Mouse (Mus musculus) heart, adult 11 months (tissue): ENCODE measurements at regions not wholly inside any gene's neighbourhood (a gene's known extent, or its start where the extent isn't known, plus 50 kb on each side); places are given as distances from the start of the nearest gene placed in this dataset.

Experiments used
- DNase-seq: peaks from one replicate; pipeline ENCODE4 v3.0.0; 2022

GRCm38 (mm10) chr3:143575737-143576136, 629.3 kb downstream of the Lmo4 start:
- DNase-seq = peak; percentile 51

DNA sequence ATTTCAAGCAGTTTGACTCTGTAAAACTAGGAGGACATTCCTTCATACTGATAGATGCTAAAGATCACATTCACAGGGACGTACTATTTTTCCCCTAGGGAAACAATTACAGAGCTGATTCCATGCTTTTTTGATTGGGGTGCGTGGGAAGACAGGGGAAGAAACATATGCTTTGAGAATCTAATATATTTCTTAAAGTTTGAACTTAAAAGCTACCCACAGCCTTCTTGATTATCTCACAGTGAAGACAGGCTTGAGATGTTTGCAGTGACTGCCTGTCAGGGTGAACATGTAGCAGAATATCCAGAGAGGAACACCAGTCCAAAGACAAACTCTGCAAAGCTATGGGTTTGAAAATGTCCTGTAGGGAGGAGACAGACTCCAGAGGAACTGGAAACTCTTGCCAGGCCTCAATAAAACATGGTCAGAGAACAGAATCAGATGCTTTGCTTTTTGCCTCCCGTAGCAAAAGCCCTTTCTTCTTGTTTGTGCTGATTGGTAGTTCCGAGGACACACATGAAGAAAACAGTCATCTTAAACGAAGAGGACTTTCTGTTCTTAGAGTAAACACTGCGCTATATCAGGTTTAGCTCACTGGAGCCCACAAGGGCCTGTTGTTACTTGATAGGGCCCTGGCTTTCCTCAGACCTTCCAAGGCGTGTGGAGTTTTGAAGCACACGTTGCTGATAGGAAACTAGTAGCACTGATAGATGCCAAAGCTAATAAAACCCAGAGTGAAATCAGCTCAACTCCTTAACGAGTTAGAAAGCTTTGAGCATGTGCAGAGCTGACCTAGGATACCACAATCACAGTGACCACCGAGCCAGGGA, 630.8 kb downstream of the Lmo4 start:
- peak; percentile 91 for DNase-seq

DNA sequence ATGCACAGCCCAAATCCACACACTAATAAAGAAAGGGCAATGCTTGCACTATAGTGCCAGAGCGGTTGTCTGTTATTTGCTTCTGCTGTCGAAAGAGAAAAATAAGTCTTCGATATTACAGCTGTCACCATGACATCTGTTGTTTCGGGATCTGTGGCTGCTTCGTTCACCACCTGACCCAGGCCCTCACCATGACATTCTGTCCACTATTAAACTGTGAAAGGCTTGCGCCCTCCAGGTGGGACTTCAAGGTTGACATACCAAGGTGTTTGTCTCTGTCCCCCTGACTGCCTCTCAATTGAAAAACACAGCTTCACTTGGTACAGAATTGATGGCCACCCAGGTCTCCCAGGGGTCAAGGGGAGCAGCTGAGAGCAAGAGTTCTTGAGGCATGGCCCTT, 635.1 kb downstream of the Lmo4 start:
- DNase-seq = no peak

DNA sequence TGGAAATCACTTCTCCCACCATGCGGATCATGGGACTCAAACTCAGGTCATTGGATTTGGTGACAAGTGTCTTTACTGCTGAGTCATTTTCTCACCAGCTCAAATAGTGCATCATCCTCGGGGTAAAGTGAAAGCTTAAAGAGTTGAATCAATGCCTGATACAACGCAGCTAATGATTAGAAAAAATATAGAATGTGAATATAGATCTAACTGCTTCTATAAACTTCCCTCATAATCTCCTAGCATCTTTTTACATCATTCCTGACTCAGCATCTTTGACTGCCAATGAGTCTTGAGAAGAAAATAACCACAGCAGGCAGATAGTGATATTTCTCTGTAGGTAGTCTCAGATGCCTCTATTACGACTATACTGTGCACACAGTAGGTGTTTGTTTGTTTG, 640.0 kb downstream of the Lmo4 start:
- no peak for DNase-seq

DNA sequence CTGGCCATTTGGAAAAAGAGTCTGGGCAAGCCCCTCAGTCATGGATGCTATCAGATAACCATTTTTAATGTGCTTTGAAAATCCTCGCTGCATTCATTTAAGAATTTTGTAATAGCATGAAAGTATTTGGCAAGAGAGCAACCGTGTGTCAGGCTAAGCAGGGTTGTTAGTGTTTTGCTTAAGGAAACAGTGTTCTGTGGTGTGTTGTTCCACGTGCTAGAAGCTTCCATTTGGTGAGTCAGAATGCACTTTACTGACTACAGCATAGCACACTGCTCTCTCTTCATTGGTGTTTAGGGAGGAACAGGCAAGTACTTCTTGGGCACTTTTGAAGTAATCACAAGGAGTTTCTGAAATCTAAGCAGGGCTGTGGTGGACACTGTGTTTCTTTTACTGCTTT, 661.0 kb upstream of the Pkn2 start:
- peak; percentile 72 for DNase-seq

- no peak for DNase-seq
Measured at GRCm38 (mm10) chr3:143527982-143528381, 646.2 kb upstream of the Pkn2 start.

GRCm38 (mm10) chr3:143527274-143527673, 645.5 kb upstream of the Pkn2 start:
- DNase-seq = no peak

DNA sequence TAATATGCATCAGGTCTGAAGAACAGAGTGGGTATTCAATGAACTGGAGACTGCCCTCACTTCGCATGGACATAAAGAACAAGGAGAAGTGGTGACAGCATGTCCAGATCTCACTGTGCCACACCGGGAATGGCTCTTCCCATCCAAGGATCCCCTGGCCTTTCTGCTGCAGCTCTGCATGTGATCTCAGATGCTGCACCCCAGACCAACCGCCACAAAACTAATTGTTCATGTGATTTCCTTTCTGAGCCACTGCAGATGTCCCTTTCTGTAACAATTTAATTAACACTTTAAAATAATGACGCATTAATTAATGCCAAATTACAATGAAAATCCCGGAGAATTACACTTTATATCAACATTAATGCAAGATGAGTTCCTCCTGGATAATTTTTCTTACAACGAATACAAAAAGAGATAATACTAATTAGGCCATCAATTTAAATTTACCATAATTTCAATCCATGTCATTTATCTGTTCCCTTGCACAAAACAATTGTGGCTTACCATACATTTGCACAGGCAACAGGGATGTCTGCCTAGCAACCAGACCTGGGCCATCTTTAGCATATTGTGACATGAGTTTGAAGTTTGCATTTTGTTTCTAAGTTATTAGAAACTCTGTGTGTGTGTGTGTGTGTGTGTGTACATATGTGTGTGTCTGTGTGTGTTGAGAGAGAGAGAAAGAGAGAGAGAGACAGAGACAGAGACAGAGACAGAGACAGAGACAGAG, 630.9 kb upstream of the Pkn2 start:
- DNase-seq = no peak

GRCm38 (mm10) chr3:143509531-143509930, 627.7 kb upstream of the Pkn2 start:
- DNase-seq = no peak

DNA sequence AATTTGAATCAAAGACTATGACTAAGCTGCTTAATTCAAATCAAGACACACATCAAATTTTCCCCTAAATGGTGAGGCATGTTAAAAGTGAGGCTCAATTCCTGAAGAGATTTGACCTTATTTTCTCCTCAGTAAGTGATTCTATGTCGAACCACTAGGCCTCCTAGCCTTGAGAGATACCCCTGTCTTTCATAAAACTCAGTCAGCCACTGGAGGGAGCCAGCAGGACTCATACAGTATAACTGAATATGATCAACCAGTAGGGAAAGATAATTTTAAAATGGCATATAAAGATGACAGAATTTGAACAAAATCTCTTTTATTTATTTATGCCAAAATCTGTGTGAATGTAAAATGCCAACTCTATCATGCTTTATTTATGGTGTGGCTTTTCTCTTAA, 626.5 kb upstream of the Pkn2 start:
- no peak for DNase-seq

- no peak for DNase-seq
Measured at GRCm38 (mm10) chr3:143501017-143501416, 619.2 kb upstream of the Pkn2 start.

- no peak for DNase-seq
Measured at GRCm38 (mm10) chr3:143495389-143495788, 613.6 kb upstream of the Pkn2 start.

- peak; percentile 15 for DNase-seq
Measured at GRCm38 (mm10) chr3:143477916-143478610, 596.3 kb upstream of the Pkn2 start.

- DNase-seq = no peak
Measured at GRCm38 (mm10) chr3:143475461-143475860, 593.7 kb upstream of the Pkn2 start.

- DNase-seq = peak; percentile 30
Measured at GRCm38 (mm10) chr3:143447005-143447709, 565.4 kb upstream of the Pkn2 start.

DNA sequence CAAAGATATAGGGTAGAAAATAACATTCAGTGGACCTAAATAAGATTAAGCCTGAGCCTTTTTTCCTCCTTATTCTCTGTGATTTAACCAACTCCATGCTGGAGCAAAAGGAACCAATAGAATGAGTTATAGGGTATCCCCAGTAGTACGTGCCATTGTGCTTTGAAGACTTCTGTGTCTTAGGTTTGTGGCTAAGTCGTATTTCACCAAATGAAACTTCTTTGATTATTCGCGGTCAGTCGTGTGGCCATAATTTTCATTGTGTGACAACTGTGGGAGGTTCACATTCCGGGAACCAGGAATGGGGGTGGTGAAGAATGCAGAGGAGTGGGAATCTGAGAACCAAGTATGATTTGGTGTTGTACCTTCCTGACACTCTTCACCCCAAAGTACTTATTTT, 535.6 kb upstream of the Pkn2 start:
- DNase-seq = no peak

DNA sequence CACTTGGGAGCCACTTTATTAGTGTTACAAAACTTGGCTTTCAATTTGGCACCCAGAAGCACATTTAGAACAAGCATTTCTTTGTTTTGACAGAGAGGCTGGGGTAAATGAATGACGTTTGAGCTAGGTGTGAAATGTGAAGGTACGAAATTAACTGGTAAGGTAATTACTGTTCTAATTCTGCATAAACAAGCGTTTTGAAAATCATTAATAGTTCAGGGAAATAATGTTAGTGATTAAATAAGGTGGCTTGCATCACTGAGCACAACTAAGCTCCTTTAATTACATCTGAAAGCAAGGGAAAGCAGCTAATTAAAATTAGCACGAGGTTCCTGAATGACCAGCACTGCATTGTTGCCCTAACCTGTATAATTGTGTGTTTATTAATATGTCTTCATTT, 529.9 kb upstream of the Pkn2 start:
- no peak for DNase-seq

- no peak for DNase-seq
Measured at GRCm38 (mm10) chr3:143398966-143399365, 517.2 kb upstream of the Pkn2 start.

DNA sequence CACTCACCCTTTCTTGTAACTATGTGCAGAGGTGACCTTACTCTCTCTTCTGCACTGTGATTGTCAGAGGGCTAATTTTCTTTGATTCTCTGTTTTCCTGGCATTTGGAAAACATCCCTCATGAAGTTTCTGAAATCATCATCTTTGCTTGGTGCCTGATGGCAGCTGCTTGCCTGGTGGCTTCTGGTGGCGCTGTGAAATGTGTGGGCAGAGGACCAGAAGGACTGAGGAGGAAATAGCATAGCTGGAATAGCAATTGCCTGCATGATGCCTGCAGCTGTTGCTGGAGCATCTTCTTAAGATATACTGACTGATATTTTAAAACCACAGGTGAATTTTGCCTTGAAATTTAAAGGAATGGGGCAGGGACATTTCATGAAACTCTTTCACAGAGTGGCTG, 502.6 kb upstream of the Pkn2 start:
- no peak for DNase-seq

DNA sequence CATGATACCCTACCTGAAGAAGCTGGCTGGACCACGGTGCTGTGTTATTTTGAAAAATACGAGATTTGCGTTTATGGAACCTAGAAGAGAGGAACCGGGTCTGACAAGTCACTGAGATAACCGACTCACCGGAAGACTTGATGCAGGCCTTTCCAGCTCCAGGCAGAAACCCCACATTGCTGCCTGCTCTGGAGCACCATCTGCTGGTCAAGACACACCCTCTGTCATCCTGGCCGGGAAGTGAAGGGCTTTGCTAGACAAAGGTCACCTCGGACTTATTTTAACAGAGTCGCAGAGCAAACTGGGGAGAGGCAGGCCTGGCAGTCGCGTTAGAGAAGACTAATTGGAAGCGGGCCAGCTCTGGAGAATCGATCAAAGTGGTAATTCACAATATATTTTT, 497.4 kb upstream of the Pkn2 start:
- peak; percentile 90 for DNase-seq

- no peak for DNase-seq
Measured at GRCm38 (mm10) chr3:143377446-143377845, 495.6 kb upstream of the Pkn2 start.

- no peak for DNase-seq
Measured at GRCm38 (mm10) chr3:143375527-143376061, 493.8 kb upstream of the Pkn2 start.

GRCm38 (mm10) chr3:143373501-143373900, 491.7 kb upstream of the Pkn2 start:
- no peak for DNase-seq
